Mouse (Mus musculus): ENCODE data around the gene Folh1.
"Not testable (repeated sequence)": the region's sequence is repeated elsewhere in the genome, so short reads cannot be mapped to it uniquely, and the experiment has no call there.

The Folh1 gene

GRCm38 (mm10) chr7:86775617-86776325 lies at the start of gene Folh1:
TSS of gene Folh1 (minus strand) at chr7:86775943.
- no peak for DNase-seq (ENCODE audit: low spot score)

GRCm38 (mm10) chr7:86816466-86816865 lies 40.7 kb upstream of the Folh1 start:
- no peak for DNase-seq (ENCODE audit: low spot score)

GRCm38 (mm10) chr7:86815716-86816115 lies 40.0 kb upstream of the Folh1 start:
- not testable (repeated sequence) for DNase-seq (ENCODE audit: low spot score)

DNA sequence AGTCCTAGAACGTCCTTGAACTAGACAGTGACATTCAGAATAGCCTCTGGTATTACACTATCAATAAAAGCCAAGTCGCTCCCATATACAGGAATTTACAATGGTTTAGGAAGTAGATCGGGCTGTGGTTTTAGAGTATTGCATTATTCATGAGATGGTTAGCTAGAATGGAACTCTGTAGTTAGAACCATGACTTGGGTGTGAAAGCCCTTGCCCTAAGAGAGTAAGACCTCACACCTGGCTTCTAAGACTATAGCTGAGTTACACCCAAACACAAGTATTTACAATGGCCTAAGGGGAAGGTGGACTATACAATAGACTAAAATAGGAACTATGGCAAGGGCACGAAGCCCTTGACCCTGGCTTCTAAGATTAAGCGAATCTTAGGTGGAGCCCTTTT lies 39.5 kb upstream of the Folh1 start:
- DNase-seq (ENCODE audit: low spot score) = not testable (repeated sequence)

DNA sequence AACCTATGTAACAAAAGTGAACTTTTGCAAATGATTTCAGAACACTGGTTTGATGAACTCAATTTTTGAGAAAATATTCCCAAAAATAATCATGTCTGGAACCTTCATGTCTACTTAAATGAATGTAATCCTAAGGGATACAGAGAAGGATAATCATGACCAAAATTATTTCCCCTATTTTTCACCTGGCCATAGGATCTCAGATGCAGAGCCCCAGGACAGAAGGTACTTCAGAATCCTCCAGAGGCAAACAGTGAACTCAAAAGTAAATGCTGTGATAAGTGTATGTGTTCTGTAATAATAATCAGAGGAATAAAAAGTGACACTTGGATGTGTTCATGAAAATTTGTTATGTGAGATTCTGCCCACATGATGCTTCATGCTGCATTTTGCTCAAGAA lies 19.0 kb upstream of the Folh1 start, which contains the start of gene Vmn2r77:
Vmn2r77 (plus strand) TSS at position 301 of the 400 bp plus-strand sequence.
- DNase-seq (ENCODE audit: low spot score) = no peak

DNA sequence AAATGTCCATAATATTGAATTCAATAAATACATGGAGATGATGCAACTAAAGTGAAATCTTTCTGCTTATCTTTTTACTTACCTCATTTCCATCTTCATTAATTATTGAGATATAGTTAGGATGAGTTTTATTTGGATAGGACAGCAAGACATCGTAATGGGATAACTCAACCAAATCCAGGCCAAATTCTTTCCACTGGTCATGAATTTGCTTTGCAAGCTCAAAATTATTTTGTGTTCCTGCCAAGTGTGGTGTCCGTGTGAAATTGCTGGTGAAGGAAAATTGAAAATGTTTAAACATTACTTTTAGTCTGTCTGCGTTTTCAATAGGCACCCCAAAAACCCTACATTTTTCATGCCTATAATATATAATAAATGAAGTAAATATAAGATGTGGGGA lies 4.1 kb downstream of the Folh1 start:
- DNase-seq (ENCODE audit: low spot score) = no peak

DNA sequence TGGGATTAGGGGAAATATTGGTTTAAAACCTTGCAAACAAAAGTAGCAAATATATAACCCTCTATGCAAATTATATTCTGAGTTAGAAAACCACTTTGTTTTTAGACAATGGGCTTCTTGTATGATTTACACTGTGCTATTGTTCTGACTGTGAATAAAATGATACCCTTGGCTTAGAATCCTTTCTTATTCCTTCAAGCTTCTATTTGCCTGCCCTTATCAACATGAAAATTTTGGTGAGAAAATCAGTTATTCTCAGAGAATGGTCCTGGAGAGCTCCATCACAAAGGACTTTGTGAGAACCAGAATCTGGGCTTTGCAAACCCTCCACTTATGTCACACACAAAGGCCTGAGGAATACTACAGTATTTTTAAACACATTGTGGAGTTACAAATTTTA lies 11.1 kb downstream of the Folh1 start:
- DNase-seq (ENCODE audit: low spot score) = no peak

GRCm38 (mm10) chr7:86760751-86761150 lies 15.0 kb downstream of the Folh1 start:
- no peak for DNase-seq (ENCODE audit: low spot score)

DNA sequence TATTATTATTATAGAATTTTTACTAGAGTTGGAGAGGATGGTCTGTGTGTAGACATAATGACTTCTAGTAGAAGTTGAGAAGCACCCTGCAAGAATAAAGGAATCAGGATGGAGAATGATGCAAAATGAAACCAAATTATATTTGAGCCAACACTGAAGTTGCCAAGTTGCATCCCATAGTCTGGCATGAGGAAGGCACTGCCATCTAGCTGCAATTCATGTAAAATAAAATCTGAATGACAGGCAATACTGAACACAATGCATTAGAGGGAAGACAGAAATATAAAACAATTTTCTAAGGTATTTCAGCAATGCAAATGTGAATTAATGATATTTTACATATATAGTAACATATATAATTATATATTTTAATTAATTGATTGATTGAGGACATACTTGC lies 50.7 kb downstream of the Folh1 start:
- DNase-seq (ENCODE audit: low spot score) = no peak

- no peak for DNase-seq (ENCODE audit: low spot score)
These were observed 87.7 kb downstream of the Folh1 start, which contains the start of gene Olfr292 for GRCm38 (mm10) chr7:86688030-86688429. TSS of gene Olfr292 (plus strand) at chr7:86688330.
